Mouse (Mus musculus): Measurements from ENCODE around the gene Gm37240. TPM values are rescaled to one million over a fixed set of nuclear protein-coding genes. Genes with fewer than 3 reads are reported as not detected.

The Gm37240 gene
- polyA plus RNA-seq, 2 experiments from 2014 or later = 3.6 to 5.5 TPM

GRCm38 (mm10) chr3:85385371-85385770 is 501.9 kb downstream of the Gm37240 start:
- no peak for ATAC-seq

GRCm38 (mm10) chr3:85383330-85383729 is 504.0 kb downstream of the Gm37240 start:
- ATAC-seq = no peak

- ATAC-seq = no peak
Observed at GRCm38 (mm10) chr3:85378703-85379395, 508.5 kb downstream of the Gm37240 start.

GRCm38 (mm10) chr3:85377946-85378702 is 509.2 kb downstream of the Gm37240 start:
- no peak for ATAC-seq

GRCm38 (mm10) chr3:85377505-85377904 is 509.8 kb downstream of the Gm37240 start:
- no peak for ATAC-seq

- no peak for ATAC-seq
Observed at GRCm38 (mm10) chr3:85376541-85376940, 510.8 kb downstream of the Gm37240 start.

GRCm38 (mm10) chr3:85373039-85373438 is 514.3 kb downstream of the Gm37240 start:
- no peak for ATAC-seq

- no peak for ATAC-seq
Observed at GRCm38 (mm10) chr3:85369847-85370246, 517.5 kb downstream of the Gm37240 start.

- no peak for ATAC-seq
Observed at GRCm38 (mm10) chr3:85369157-85369556, 518.2 kb downstream of the Gm37240 start.

GRCm38 (mm10) chr3:85368354-85369120 is 518.8 kb downstream of the Gm37240 start:
- ATAC-seq = no peak

- ATAC-seq = no peak
Observed at GRCm38 (mm10) chr3:85364591-85365343, 522.6 kb downstream of the Gm37240 start.

GRCm38 (mm10) chr3:85362883-85363282 is 524.4 kb downstream of the Gm37240 start:
- ATAC-seq = no peak

GRCm38 (mm10) chr3:85356373-85356772 is 530.9 kb downstream of the Gm37240 start:
- ATAC-seq = no peak

- no peak for ATAC-seq
Observed at GRCm38 (mm10) chr3:85348021-85348420, 539.3 kb downstream of the Gm37240 start.

GRCm38 (mm10) chr3:85341103-85341860 is 546.0 kb downstream of the Gm37240 start:
- no peak for ATAC-seq

GRCm38 (mm10) chr3:85340491-85340890 is 546.8 kb downstream of the Gm37240 start:
- no peak for ATAC-seq

- no peak for ATAC-seq
Observed at GRCm38 (mm10) chr3:85339926-85340325, 547.4 kb downstream of the Gm37240 start.

GRCm38 (mm10) chr3:85339269-85339820 is 548.0 kb downstream of the Gm37240 start:
- no peak for ATAC-seq

- no peak for ATAC-seq
Observed at GRCm38 (mm10) chr3:85338755-85339095, 548.6 kb downstream of the Gm37240 start.

GRCm38 (mm10) chr3:85337881-85338754 is 549.2 kb downstream of the Gm37240 start:
- ATAC-seq = no peak

GRCm38 (mm10) chr3:85335517-85335916 is 551.8 kb downstream of the Gm37240 start:
- no peak for ATAC-seq

Data from CD4-positive, CD25-positive, alpha-beta regulatory T cell, adult 4 months (primary cell).